In the genomic region with DNA sequence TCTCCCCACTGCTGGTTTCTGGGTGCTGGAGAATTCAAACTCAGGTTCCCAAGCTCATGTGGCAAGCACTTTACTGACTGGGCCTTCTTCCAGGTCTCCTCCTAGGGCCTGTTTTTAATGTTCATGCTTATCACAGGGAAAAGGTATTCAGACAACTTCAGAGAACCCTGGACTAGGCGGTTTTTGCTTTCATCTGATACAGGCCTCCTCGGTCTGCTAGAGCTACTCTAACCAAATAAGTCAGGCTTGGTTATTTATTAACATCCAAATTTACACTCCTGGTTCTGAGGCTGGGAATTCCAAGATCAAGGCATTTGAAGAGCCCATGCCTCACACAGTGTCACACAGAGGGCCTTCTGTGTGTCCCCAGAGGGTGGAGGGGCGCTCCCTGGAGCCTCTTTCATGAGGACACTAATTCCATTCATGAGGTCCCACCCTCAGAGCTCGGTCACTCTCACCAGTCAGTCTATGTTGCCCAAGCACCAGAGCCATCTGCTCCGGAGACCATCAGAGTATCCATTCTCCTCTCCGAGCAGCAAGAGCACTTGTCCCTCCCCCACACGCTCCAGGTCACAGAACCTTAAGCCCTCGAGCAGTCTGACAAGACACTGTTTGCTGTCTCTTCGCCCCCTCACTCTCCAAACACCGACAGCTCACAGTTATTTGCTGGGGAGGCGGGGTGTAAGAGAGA, we compare ENCODE assay signal across 8 mouse cellular contexts. TPM values are rescaled to one million over a fixed set of nuclear protein-coding genes. Genes with fewer than 3 reads are reported as not detected.
DNase-seq lines count a peak whose midpoint lies in the region; ATAC-seq and TF ChIP-seq lines count a peak whose summit lies in the region.

No protein-coding gene starts in this region.

- no peak overlapping the region for H3K4me3 ChIP-seq in intestine, postnatal 0 days (ENCODE audit: low read depth, low read length)
- no peak overlapping the region for H3K4me3 ChIP-seq in liver, embryonic 13.5 days (replicated peaks)
- H3K4me3 ChIP-seq in gastrocnemius, adult 2 months = no peak overlapping the region

- no peaks in the 10 kb centered on the region for H3K9me3 ChIP-seq in intestine, postnatal 0 days (ENCODE audit: control insufficient read depth)
- H3K9me3 ChIP-seq in liver, embryonic 13.5 days (replicated peaks) = no peaks in the 10 kb centered on the region

- WGBS in intestine, postnatal 0 days = 16% methylated on average over 11 of the region's 11 CpGs
- 21% methylated on average over 11 of the region's 11 CpGs for WGBS in liver, embryonic 13.5 days (ENCODE audit: insufficient replicate concordance)

- H3K9ac ChIP-seq in intestine, postnatal 0 days (ENCODE audit: low read depth, low read length) = no peak overlapping the region
- no peak overlapping the region for H3K9ac ChIP-seq in liver, embryonic 13.5 days

- H3K36me3 ChIP-seq in intestine, postnatal 0 days (ENCODE audit: control insufficient read depth, insufficient read depth) = no peaks in the 10 kb centered on the region
- no peaks in the 10 kb centered on the region for H3K36me3 ChIP-seq in liver, embryonic 13.5 days

- no peak for TF ChIP-seq POLR2A in brain, embryonic 14.5 days (IDR thresholded peaks at IDR 0.05; ENCODE audit: borderline replicate concordance, extremely low read depth, insufficient read depth, insufficient read length, poor library complexity, severe bottlenecking)

- intact Hi-C loops in gastrocnemius, adult 2 months (cut with DNase I) = no loop called here

- DNase-seq in layer of hippocampus, adult 8-10 months (ENCODE audit: low spot score in 2 of 2) = peak; percentile 20 to 23
- DNase-seq in layer of hippocampus, postnatal 25 days (ENCODE audit: extremely low spot score in 1 of 2, low spot score in 1 of 2) = no peak
- DNase-seq in brain, embryonic 14.5 days (ENCODE audit: low read depth) = peak; percentile 24
- no peak for DNase-seq in liver, embryonic 13.5 days
- no peak for DNase-seq in spleen, postnatal 4 days (ENCODE audit: low spot score in 2 of 2)
- DNase-seq in gastrocnemius, adult 2 months = no peak
- no peak for DNase-seq in gastrocnemius, postnatal 10 days

- H3K4me2 ChIP-seq in intestine, postnatal 0 days (replicated peaks; ENCODE audit: low read depth) = no peak overlapping the region
- peak overlapping the region; percentile 15; the same call in 1 of the 2 replicates for H3K4me2 ChIP-seq in liver, embryonic 13.5 days

- H3K4me1 ChIP-seq in intestine, postnatal 0 days (replicated peaks; ENCODE audit: control insufficient read depth, insufficient read depth, low read length) = no peaks in the 10 kb centered on the region; the same call in 1 of the 2 replicates
- peaks cover 52% of the 10 kb centered on the region for H3K4me1 ChIP-seq in liver, embryonic 13.5 days (replicated peaks)

- no peak overlapping the region for H3K27ac ChIP-seq in intestine, postnatal 0 days (ENCODE audit: low read depth, low read length)
- H3K27ac ChIP-seq in liver, embryonic 13.5 days = peak overlapping the region; percentile 56
- no peak overlapping the region for H3K27ac ChIP-seq in gastrocnemius, adult 2 months

- TF ChIP-seq CTCF in brain, embryonic 14.5 days (IDR thresholded peaks at IDR 0.05; ENCODE audit: borderline replicate concordance, extremely low read depth, insufficient read depth, insufficient read length) = no peak
- no peak for TF ChIP-seq CTCF in intestine, postnatal 0 days (IDR thresholded peaks at IDR 0.05; ENCODE audit: low read depth)
- TF ChIP-seq CTCF in gastrocnemius, adult 2 months (IDR thresholded peaks at IDR 0.05) = no peak

- peaks cover 22% of the 10 kb centered on the region for H3K27me3 ChIP-seq in intestine, postnatal 0 days (replicated peaks; ENCODE audit: control insufficient read depth, insufficient read depth, low read length)
- peaks cover 64% of the 10 kb centered on the region for H3K27me3 ChIP-seq in liver, embryonic 13.5 days

- 0 out of 2 replicates have a peak, but pooled peaks have one; percentile 7 for ATAC-seq in intestine, postnatal 0 days
- ATAC-seq in liver, embryonic 13.5 days (ENCODE audit: low read depth) = peak; percentile 30; the same call in 1 of the 2 replicates

RNA-seq across cellular contexts. Expression of gene Fam89a, which starts 2.6 kb away (rescaled TPM):
- 1 to 10 TPM in 1 of 4 experiments, under 1 TPM in 3; 0.56 to 1.2 (median 0.73) TPM for total RNA-seq in layer of hippocampus, adult 8-10 months (2022)
- under 1 TPM; 0.45 to 0.98 TPM for total RNA-seq in layer of hippocampus, postnatal 25 days (2021)
- polyA plus RNA-seq in brain, embryonic 14.5 days (2012; rRNA removed) = 0.49 and 0.64 TPM in 2 replicates
- polyA plus RNA-seq in intestine, postnatal 0 days (2015; fragmentation: Nextera tagmentation; extraction: Ambion mirVana) = 1.9 and 2.3 TPM in 2 replicates
- polyA plus RNA-seq in liver, embryonic 13.5 days (2015; fragmentation: Nextera tagmentation; extraction: Ambion mirVana) = 2.6 and 2.9 TPM in 2 replicates
- total RNA-seq in gastrocnemius, adult 2 months (2021) = 1 to 10 TPM in 1 of 2 experiments, under 1 TPM in 1; 0.54 to 1.2 TPM
- under 1 TPM; 0.70 to 0.94 TPM for total RNA-seq in gastrocnemius, postnatal 10 days (2021)

RNA-seq across cellular contexts. Expression of gene Arv1, which starts 32.3 kb away (rescaled TPM):
- 10 to 100 TPM; 13.3 to 17.5 (median 15.2) TPM for total RNA-seq in layer of hippocampus, adult 8-10 months (2022)
- 10 to 100 TPM; 10.4 to 13.5 TPM for total RNA-seq in layer of hippocampus, postnatal 25 days (2021)
- polyA plus RNA-seq in brain, embryonic 14.5 days (2012; rRNA removed) = 45.7 and 53.7 TPM in 2 replicates
- polyA plus RNA-seq in intestine, postnatal 0 days (2015; fragmentation: Nextera tagmentation; extraction: Ambion mirVana) = 13.3 and 14.8 TPM in 2 replicates
- 8.0 and 8.3 TPM in 2 replicates for polyA plus RNA-seq in liver, embryonic 13.5 days (2015; fragmentation: Nextera tagmentation; extraction: Ambion mirVana)
- 1 to 10 TPM; 2.9 to 3.5 TPM for total RNA-seq in gastrocnemius, adult 2 months (2021)
- total RNA-seq in gastrocnemius, postnatal 10 days (2021) = 1 to 10 TPM; 3.9 to 5.1 TPM

RNA-seq across cellular contexts. Expression of gene Ttc13, which starts 32.5 kb away (rescaled TPM):
- total RNA-seq in layer of hippocampus, adult 8-10 months (2022) = 10 to 100 TPM; 42.9 to 55.7 (median 47.1) TPM
- total RNA-seq in layer of hippocampus, postnatal 25 days (2021) = 10 to 100 TPM; 40.7 to 54.6 TPM
- polyA plus RNA-seq in brain, embryonic 14.5 days (2012; rRNA removed) = 56.3 and 57.0 TPM in 2 replicates
- polyA plus RNA-seq in intestine, postnatal 0 days (2015; fragmentation: Nextera tagmentation; extraction: Ambion mirVana) = 19.0 and 20.2 TPM in 2 replicates
- 20.6 and 23.7 TPM in 2 replicates for polyA plus RNA-seq in liver, embryonic 13.5 days (2015; fragmentation: Nextera tagmentation; extraction: Ambion mirVana)
- 10 to 100 TPM; 19.3 to 20.8 TPM for total RNA-seq in gastrocnemius, adult 2 months (2021)
- total RNA-seq in gastrocnemius, postnatal 10 days (2021) = 10 to 100 TPM; 21.4 to 28.4 TPM

RNA-seq across cellular contexts. Expression of gene Trim67, which starts 38.6 kb away (rescaled TPM):
- total RNA-seq in layer of hippocampus, adult 8-10 months (2022) = 1 to 10 TPM; 1.9 to 2.3 (median 2.1) TPM
- 1 to 10 TPM; 4.0 to 5.4 TPM for total RNA-seq in layer of hippocampus, postnatal 25 days (2021)
- 41.7 and 81.6 TPM in 2 replicates for polyA plus RNA-seq in brain, embryonic 14.5 days (2012; rRNA removed)
- 0.23 and 0.29 TPM in 2 replicates for polyA plus RNA-seq in intestine, postnatal 0 days (2015; fragmentation: Nextera tagmentation; extraction: Ambion mirVana)
- polyA plus RNA-seq in liver, embryonic 13.5 days (2015; fragmentation: Nextera tagmentation; extraction: Ambion mirVana) = 0.03 TPM in 1 of 2 replicates, not detected in the other
- under 1 TPM; 0.06 to 0.10 TPM for total RNA-seq in gastrocnemius, adult 2 months (2021)
- under 1 TPM; 0.18 to 0.23 TPM for total RNA-seq in gastrocnemius, postnatal 10 days (2021)

Comparison
In these comparisons a context has a peak if more than half of its experiments do, and no peak if none do; other contexts are left out.
1. DNase-seq: peak in layer of hippocampus, adult 8-10 months (2 of 2) and brain, embryonic 14.5 days (single experiment); none in layer of hippocampus, postnatal 25 days (0 of 2), liver, embryonic 13.5 days (single experiment), spleen, postnatal 4 days (0 of 2), gastrocnemius, adult 2 months (single experiment) and gastrocnemius, postnatal 10 days (single experiment).